Mouse (Mus musculus) frontal cortex, postnatal 36 days (tissue): ENCODE measurements at regions not wholly inside any gene's neighbourhood (a gene's known extent, or its start where the extent isn't known, plus 50 kb on each side); places are given as distances from the start of the nearest gene placed in this dataset.
A peak's percentile ranks its signal among the peaks of the same experiment; 100 is the strongest.

Experiments
- DNase-seq, 2 experiments: peaks; one replicate each; pipeline ENCODE4 v3.0.0; 2022; ENCODE audit warnings: low spot score in 2 of 2

DNA sequence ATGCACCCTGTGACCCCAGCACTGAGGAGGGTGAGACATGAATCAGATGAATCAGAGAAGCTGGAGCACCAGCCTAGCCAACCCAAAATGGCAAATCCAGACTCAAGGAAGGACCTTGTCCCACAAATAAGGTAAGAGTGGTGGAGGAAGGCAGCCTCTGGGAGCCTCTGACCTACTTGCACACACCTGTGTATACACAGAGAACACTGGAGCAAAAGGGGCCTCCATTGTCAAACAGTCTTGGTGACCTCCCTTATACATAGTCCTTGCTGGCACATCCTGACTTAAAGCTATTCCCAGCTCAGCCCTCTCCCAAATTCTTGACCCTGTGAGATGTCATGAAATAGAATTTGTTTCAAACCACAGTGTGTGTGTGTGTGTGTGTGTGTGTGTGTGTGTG lies 57.1 kb downstream of the Inhbb start:
- DNase-seq = no peak

- no peak for DNase-seq
Measured at GRCm38 (mm10) chr1:119358096-119358495, 64.0 kb downstream of the Inhbb start.

DNA sequence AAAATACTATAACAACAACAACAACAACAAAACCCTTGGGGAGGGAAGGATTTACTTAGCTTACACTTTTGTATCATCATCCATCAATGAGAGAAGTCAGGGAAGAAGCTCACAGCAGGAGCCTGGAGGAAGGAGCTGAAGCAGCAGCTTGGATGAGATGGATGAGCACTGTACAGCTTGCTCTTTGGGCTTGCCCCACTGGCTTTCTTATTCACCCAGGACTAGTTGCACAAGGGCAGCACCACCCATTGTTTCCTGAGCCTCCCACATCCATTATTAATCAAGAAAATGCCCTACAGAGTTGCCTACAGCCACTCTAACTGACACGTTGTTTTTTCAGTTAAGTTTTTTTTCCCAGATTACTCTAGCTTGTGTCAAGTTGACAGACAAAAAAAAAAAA lies 65.1 kb downstream of the Inhbb start:
- no peak for DNase-seq

DNA sequence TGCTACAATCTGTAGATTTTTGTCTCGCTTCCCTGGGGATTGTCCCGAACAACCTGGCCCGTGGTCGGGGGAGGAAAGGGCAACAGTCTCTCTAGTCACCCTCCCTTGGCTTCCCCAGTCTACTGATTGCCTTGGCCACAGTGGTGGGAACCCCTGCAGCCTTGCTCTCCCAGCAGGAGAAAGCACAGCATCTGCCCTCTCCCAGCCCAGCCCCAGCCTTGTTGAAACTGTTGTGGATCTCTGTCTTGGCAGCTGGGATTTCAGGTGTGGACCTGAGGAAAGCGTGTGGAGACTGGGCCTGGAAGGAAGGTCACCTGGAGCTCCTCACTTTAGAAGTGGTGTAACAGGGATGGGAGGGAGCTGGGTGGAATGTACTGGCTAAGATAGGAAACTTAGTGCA lies 66.6 kb downstream of the Inhbb start:
- DNase-seq = no peak

DNA sequence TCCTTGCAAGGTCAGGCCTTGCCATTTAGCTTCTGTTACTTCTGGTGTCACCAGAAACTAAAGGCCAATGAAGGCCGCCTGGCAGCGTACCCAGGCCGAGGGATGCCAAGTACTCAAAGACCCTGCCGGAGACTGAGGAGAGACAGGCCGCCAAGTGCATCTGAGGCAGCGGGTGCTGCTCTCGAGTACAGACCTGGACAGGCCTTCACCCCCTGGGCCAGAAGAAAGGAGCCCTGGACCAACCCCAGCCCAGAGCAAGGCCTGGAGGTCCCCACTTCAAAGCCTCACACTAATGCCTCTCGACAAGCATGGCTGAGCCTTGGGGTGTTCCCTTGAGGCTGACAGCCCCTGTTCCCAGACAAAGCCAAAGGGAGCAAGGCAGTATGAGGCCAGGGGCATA lies 70.5 kb downstream of the Inhbb start:
- DNase-seq = no peak

DNA sequence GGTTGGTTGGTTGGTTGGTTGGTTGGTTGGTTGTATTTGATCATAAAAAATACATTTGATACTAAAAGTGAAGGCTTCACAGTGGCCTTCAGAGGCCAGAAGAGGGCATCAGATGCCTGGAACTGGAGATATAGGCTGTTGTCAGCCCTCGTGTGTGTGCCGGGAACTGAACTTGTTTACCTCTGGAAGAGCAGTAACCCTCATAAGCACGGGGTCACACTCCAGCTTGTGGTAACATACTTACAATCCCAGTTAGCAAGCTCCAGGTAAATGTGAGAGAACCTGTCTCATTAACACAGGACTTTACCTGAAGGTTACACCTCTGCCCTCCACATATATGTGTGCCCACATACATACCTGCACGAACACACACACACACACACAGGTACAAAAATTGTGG lies 71.2 kb downstream of the Inhbb start:
- no peak for DNase-seq

DNA sequence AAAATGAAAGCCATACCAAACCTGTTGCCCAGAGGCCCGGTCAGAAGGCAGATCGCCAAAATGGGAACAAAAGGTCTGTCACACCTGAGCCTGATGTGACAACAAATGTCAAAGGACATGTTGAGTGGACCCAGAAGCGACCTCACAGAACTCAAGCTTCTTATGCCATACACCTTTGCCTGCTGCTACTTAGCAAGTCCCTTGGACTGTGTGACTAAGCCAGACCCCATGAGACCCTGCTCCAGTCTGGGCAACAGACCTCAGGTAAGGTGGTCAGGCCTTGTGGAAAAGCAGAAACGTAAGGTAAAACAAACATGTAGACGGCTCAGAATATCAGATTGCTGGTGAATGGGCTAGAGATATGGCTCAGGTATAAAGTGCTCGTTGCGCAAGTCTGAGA lies 71.8 kb downstream of the Inhbb start:
- DNase-seq = no peak

DNA sequence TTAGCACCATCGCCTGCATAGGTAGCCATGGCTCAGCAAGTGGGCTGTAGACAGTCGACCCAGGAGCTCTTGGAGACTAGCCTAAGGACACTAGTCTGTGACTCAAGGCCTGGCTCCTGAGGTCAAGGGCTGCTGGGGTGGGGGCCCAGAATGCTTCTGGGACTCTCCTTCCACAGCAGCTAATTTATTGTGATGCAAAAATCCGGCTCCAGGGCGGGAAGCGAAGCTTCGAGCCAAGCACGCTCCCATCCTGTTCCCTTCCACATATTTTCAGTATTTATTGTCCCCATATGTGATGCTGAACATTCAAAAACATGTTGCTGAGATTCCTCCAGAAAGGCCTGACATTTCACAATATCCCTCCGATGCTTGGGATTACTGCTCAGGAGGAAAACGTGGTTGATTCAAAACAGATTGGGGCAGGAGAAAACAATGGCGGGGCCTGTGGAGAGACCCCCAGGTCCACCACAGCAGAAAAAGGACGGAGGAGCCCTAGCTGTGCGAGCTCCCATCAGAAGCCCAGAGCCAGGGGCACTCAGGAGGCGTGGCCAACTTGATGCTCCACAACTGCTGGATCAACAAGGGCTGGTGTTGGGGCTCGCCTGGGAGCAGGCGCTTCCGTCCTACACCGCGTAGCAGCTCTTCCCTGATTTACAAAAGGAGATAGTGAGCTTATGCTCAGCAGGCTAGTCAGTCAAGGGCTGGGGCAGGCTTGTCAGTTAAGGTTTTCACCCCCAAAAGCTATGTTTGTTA lies 73.4 kb downstream of the Inhbb start:
- DNase-seq = no peak

GRCm38 (mm10) chr1:119347749-119348148 lies 74.3 kb downstream of the Inhbb start:
- DNase-seq = no peak

GRCm38 (mm10) chr1:119346634-119347155 lies 75.4 kb downstream of the Inhbb start:
- no peak for DNase-seq

- no peak for DNase-seq
Measured at GRCm38 (mm10) chr1:119345115-119345791, 76.8 kb downstream of the Inhbb start.

- DNase-seq = no peak
Measured at GRCm38 (mm10) chr1:119344046-119344445, 78.0 kb downstream of the Inhbb start.

DNA sequence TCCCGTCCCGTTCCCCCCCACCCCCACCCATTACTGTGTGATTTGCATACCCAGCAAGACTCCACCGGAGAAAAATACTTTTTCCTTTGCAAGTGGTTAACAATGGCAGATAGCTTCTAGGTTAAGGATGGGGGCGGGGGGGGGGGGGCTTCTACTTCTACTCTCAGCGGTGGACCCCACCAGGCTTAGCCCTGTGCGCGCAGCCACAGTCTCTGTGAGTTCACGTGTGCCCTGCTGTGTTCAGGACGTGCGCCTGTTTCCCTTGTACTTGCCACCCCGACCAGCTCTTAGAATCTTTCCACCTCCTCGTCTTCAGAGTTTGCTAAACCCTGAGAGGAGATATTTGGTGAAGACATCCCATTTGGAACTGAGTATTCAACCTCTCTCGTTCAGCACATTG lies 86.9 kb downstream of the Inhbb start:
- DNase-seq = no peak

GRCm38 (mm10) chr1:119330751-119331326 lies 91.2 kb downstream of the Inhbb start:
- DNase-seq = no peak

GRCm38 (mm10) chr1:119329693-119330434 lies 92.2 kb downstream of the Inhbb start:
- DNase-seq = no peak

DNA sequence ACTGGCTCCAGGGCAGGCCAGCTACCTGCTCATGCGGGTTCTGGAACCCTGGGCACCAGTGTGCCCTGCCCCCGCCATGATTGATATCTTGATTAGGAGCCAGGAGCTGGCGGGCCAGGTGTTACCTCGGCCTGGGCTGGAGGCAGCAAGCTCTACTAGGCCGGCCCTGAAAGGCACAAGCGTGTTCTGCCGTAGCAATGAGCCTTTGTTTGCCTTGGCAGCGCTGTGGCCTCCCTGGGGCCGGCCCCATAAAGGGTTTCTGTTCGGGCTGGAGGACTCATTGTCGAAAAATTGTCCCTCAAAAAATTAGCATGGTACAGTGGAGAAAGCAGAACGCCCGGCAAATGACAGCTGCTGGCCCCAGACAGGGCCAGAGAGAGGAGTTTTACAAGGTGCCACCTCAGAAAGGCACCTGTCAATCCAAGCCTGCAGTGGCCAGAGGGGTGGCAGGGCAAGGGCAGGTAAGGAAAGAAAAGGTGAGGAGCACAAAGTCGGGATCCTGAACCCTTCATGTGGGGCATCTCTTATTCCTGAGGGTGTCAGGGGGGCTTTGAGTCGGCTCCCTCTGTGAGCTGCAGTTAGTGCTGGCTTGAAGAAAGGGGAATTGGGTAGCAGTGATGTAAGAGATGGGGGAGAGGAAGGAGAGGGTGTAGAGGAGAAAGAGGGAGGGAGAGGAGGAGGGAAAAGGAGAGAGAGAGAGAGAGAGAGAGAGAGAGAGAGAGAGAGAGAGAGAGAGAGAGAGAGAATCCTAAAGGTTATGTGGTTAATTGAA lies 92.9 kb downstream of the Inhbb start:
- peak; percentile 28 to 41 for DNase-seq

DNA sequence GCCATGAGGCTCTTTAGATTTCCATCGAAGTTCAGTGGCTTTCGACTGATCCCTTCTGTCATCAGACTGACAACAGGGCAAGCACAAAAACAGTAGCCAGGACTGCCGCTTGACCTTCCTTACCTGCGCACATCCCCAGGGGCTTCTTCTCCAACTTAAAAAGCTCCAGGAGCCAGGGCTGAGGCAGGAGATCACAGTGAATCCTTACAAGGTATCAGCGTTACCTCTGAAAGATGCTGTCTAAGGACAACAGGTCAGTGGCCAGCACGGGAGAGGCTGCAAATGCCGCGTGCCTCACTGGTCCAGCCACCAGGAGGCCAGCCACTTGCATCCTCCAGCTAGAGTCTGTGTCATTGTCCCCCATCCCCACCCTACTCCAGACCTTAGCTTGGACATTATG lies 97.5 kb downstream of the Inhbb start:
- DNase-seq = no peak

DNA sequence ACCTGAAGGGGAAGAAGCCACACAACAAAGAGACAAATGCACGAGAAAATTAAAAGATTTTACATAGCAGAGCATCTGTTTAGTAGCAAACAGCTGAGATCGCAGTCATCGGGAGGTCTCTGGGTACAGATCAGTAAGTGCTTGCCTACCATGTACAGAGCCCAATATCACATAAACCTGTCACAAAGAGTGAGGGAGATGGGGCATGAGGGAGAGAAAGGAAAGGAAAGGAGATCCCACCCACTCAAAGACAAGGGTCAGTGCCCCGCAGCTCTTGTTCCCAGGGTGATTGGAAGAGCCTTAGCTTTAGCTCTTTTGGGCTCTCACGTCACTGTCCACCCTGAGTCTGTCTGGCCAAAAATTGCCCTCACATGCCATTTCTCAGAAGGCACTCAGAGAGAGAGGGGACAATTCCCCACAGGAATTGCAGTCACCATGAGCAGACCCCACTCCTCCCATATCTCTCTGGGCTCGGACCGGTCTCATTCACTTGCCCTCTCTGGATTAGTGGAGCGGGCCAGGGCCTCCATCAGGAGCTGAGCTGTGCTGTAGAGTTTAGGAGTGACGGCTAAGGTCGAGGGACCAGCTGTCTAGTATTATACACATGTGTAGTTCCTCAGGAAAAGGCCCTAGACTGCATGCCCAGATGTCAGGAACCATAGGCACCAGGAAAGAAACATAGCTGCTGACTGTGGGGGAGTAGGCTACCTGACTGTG lies 99.6 kb downstream of the Inhbb start:
- no peak for DNase-seq

- DNase-seq = no peak
Measured at GRCm38 (mm10) chr1:119321799-119322198, 100.2 kb downstream of the Inhbb start.

- DNase-seq = no peak
Measured at GRCm38 (mm10) chr1:119317006-119317405, 105.0 kb downstream of the Inhbb start.
